Mouse (Mus musculus) brain, embryonic 14.5 days (tissue): ENCODE measurements around the gene Junb.

Experiments
- CTCF ChIP-seq: fragments of 200-500 bp; IDR thresholded peaks from 2 replicates; pipeline ENCODE4 v1.5.1; 2012; ENCODE audit warnings: inconsistent platforms, mild to moderate bottlenecking, moderate library complexity, borderline replicate concordance; ENCODE audit not compliant: insufficient read depth, insufficient read length; ENCODE audit errors: extremely low read depth
- POLR2A ChIP-seq: fragments of 200-500 bp; IDR thresholded peaks from 2 replicates; pipeline ENCODE4 v1.6.1; 2012; ENCODE audit warnings: mild to moderate bottlenecking, inconsistent platforms, borderline replicate concordance; ENCODE audit not compliant: poor library complexity, insufficient read depth, insufficient read length, severe bottlenecking; ENCODE audit errors: extremely low read depth

DNA sequence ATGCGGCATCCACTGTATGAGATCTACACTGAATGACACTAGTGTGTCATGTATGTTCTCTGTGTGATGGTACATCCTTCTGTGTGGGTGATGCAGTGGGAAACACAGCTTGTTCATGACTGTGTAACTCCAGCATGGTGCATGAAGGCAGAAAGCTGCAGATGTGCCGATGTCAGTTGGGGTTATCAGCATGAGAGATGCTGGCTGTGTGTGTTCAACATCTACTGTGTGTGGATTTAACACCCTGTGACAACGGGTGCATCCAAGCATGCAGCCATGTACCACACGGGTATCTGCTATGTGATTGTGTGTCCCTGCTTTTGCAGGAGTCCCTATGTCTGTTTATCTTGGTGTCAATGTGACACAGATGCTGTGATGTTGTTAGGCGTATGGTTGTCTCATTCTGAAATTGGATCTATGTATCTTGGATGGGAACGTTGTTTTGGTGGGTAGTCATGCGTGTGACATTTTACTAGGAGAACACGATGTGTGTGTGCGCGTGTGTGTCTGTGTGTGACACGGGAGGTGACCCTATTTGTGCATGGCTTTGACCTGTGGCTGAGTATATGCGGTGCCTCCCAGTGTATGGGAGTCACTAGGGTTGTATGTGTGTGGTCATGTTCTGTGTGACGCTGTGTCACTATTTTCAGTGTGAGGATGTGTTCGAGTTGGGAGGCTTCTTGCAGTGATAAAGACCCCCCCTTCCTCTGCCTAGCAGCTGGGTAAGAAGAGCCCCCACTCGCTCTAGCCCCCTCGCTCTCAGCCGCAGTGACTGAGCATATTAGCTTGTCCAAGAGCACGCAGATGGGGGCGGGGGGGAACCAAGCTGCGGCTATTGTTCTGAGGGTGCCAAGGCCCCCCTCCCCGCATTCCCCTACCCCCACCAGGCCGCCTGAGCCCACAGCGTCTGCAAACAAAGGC lies 42.2 kb downstream of the Junb start:
- no peak for TF ChIP-seq CTCF
- no peak for TF ChIP-seq POLR2A
